Mouse (Mus musculus) hindbrain, embryonic 16.5 days (tissue): Measurements from ENCODE around the gene Elf2. TPM values are rescaled to one million over a fixed set of nuclear protein-coding genes. Genes with fewer than 3 reads are reported as not detected.
A peak's percentile ranks its signal among the peaks of the same experiment; 100 is the strongest.
"Not testable (repeated sequence)": the region's sequence is repeated elsewhere in the genome, so short reads cannot be mapped to it uniquely, and the experiment has no call there.

ENCODE experiments used
- ATAC-seq: fragments of 200-750 bp; cut with Nextera tagmentation; 2 replicates; pipeline ENCODE4 v1.8.0; 2017; ENCODE audit warnings: moderate TSS enrichment, moderate library complexity
- H3K27ac ChIP-seq: fragments of 300-500 bp; sonication (generic); 2 replicates; pipeline ENCODE4 v1.5.1; 2014; ENCODE audit warnings: low read depth, mild to moderate bottlenecking, control low read depth, low read length, moderate library complexity
- H3K27me3 ChIP-seq: fragments of 300-500 bp; sonication (generic); replicated peaks from 2 replicates; pipeline ENCODE4 v1.6.1; 2014; ENCODE audit warnings: low read length; ENCODE audit not compliant: control insufficient read depth, insufficient read depth
- H3K36me3 ChIP-seq: fragments of 300-500 bp; sonication (generic); 2 replicates; pipeline ENCODE4 v1.6.1; 2014; ENCODE audit warnings: mild to moderate bottlenecking, low read length, moderate library complexity, mixed read lengths; ENCODE audit not compliant: control insufficient read depth, insufficient read depth
- H3K4me1 ChIP-seq: fragments of 300-500 bp; sonication (generic); 2 replicates; pipeline ENCODE4 v1.6.1; 2014; ENCODE audit warnings: low read depth, low read length; ENCODE audit not compliant: control insufficient read depth, insufficient read depth
- H3K4me2 ChIP-seq: fragments of 300-500 bp; sonication (generic); 2 replicates; pipeline ENCODE4 v1.6.1; 2014; ENCODE audit warnings: mild to moderate bottlenecking, low read length, control low read depth, moderate library complexity
- H3K4me3 ChIP-seq: fragments of 300-500 bp; sonication (generic); 2 replicates; pipeline ENCODE4 v1.5.1; 2014; ENCODE audit warnings: mild to moderate bottlenecking, low read length, control low read depth, moderate library complexity
- H3K9ac ChIP-seq: fragments of 300-500 bp; sonication (generic); 2 replicates; pipeline ENCODE4 v1.6.1; 2014; ENCODE audit warnings: low read depth, mild to moderate bottlenecking, control low read depth, low read length, moderate library complexity
- H3K9me3 ChIP-seq: fragments of 300-500 bp; sonication (generic); 2 replicates; pipeline ENCODE4 v1.6.1; 2014; ENCODE audit warnings: mild to moderate bottlenecking, low read length, moderate library complexity; ENCODE audit not compliant: control insufficient read depth
- WGBS: fragments of 180-500 bp; shearing (Covaris S2); extraction: QIAGEN DNeasy Blood & Tissue Kit; methylation state at CpG from one replicate; pipeline ENCODE4 v1.1.7; 2014; 5-methylcytosine and 5-hydroxymethylcytosine counted together
- polyA plus RNA-seq: library from polyadenylated mRNA; unstranded; fragments of >200 nt; fragmentation: Nextera tagmentation; extraction: Ambion mirVana; gene quantifications from 2 replicates; pipeline ENCODE4 v1.2.1, GENCODE M21; 2015

The Elf2 gene
- polyA plus RNA-seq, 1 experiment from 2014 or later = 31.4 TPM

- H3K4me2 ChIP-seq = peak overlapping the region; percentile 90
- ATAC-seq = peak; percentile 94
- no peak overlapping the region; the same call in 1 of the 2 replicates for H3K27ac ChIP-seq
- no peaks in the 10 kb centered on the region; the same call in 1 of the 2 replicates for H3K27me3 ChIP-seq
- H3K36me3 ChIP-seq = no peaks in the 10 kb centered on the region
- H3K4me1 ChIP-seq = peaks cover 6% of the 10 kb centered on the region
- H3K4me3 ChIP-seq = peak overlapping the region; percentile 46
- no peaks in the 10 kb centered on the region for H3K9me3 ChIP-seq
- peak overlapping the region; percentile 47 for H3K9ac ChIP-seq
- WGBS = 7% methylated on average over 31 of the region's 31 CpGs
Measured at GRCm38 (mm10) chr3:51364703-51365516, 24.4 kb upstream of the Elf2 start.

- no peak overlapping the region for H3K4me2 ChIP-seq
- H3K27me3 ChIP-seq = no peaks in the 10 kb centered on the region
- H3K4me3 ChIP-seq = no peak overlapping the region
- no peaks in the 10 kb centered on the region for H3K36me3 ChIP-seq
- no peak overlapping the region for H3K9ac ChIP-seq
- WGBS = 25% methylated on average over 9 of the region's 9 CpGs
- H3K4me1 ChIP-seq = peaks cover 10% of the 10 kb centered on the region
- no peaks in the 10 kb centered on the region for H3K9me3 ChIP-seq
- no peak overlapping the region for H3K27ac ChIP-seq
- no peak for ATAC-seq
Measured at GRCm38 (mm10) chr3:51361066-51361465, 20.6 kb upstream of the Elf2 start.

- no peak for ATAC-seq
- Histone ChIP-seq H3K27ac (no peak overlapping the region), H3K9ac (no peak overlapping the region), H3K4me2 (peak overlapping the region; percentile 55; the same call in 1 of the 2 replicates), H3K36me3 (no peaks in the 10 kb centered on the region), H3K4me1 (peaks cover 7% of the 10 kb centered on the region), H3K27me3 (no peaks in the 10 kb centered on the region), H3K9me3 (no peaks in the 10 kb centered on the region), H3K4me3 (no peak overlapping the region)
- 33% methylated on average over 14 of the region's 14 CpGs for WGBS
Measured at GRCm38 (mm10) chr3:51359558-51360307, 19.3 kb upstream of the Elf2 start.

GRCm38 (mm10) chr3:51358660-51359557 is 18.4 kb upstream of the Elf2 start:
- Histone ChIP-seq H3K9ac (peak overlapping the region; percentile 6), H3K4me1 (peaks cover 3% of the 10 kb centered on the region; the same call in 1 of the 2 replicates), H3K4me3 (peak overlapping the region; percentile 48), H3K27ac (no peak overlapping the region), H3K36me3 (no peaks in the 10 kb centered on the region), H3K27me3 (no peaks in the 10 kb centered on the region), H3K4me2 (peak overlapping the region; percentile 55), H3K9me3 (no peaks in the 10 kb centered on the region)
- peak; percentile 67 for ATAC-seq
- under 1% methylated on average over 50 of the region's 50 CpGs for WGBS

- Histone ChIP-seq H3K9ac (no peak overlapping the region), H3K27ac (no peak overlapping the region), H3K4me2 (peak overlapping the region; percentile 55), H3K9me3 (no peaks in the 10 kb centered on the region), H3K27me3 (no peaks in the 10 kb centered on the region), H3K36me3 (no peaks in the 10 kb centered on the region), H3K4me1 (peaks cover 3% of the 10 kb centered on the region; the same call in 1 of the 2 replicates), H3K4me3 (peak overlapping the region; percentile 48)
- WGBS = 2% methylated on average over 15 of the region's 15 CpGs
- peak; percentile 59; the same call in 1 of the 2 replicates for ATAC-seq
Measured at GRCm38 (mm10) chr3:51358181-51358580, 17.7 kb upstream of the Elf2 start.

GRCm38 (mm10) chr3:51357624-51358023 is 17.2 kb upstream of the Elf2 start:
- Histone ChIP-seq H3K36me3 (no peaks in the 10 kb centered on the region), H3K4me2 (peak overlapping the region; percentile 55), H3K9ac (no peak overlapping the region), H3K9me3 (no peaks in the 10 kb centered on the region), H3K27ac (no peak overlapping the region), H3K4me3 (peak overlapping the region; percentile 48), H3K27me3 (no peaks in the 10 kb centered on the region), H3K4me1 (peaks cover 3% of the 10 kb centered on the region; the same call in 1 of the 2 replicates)
- ATAC-seq = no peak
- WGBS = 15% methylated on average over 14 of the region's 14 CpGs

- H3K4me3 ChIP-seq = no peak overlapping the region
Measured at GRCm38 (mm10) chr3:51357078-51357477, 16.6 kb upstream of the Elf2 start.

GRCm38 (mm10) chr3:51354956-51355355 is 14.5 kb upstream of the Elf2 start:
- 92% methylated on average over 6 of the region's 6 CpGs for WGBS

More at GRCm38 (mm10) chr3:51357078-51357477, 16.6 kb upstream of the Elf2 start:
- peaks cover 3% of the 10 kb centered on the region; the same call in 1 of the 2 replicates for H3K4me1 ChIP-seq
- ATAC-seq = no peak
- H3K9ac ChIP-seq = no peak overlapping the region
- H3K9me3 ChIP-seq = no peaks in the 10 kb centered on the region
- no peak overlapping the region for H3K27ac ChIP-seq
- WGBS = 56% methylated on average over 5 of the region's 5 CpGs
- H3K27me3 ChIP-seq = no peaks in the 10 kb centered on the region
- H3K36me3 ChIP-seq = no peaks in the 10 kb centered on the region
- no peak overlapping the region for H3K4me2 ChIP-seq

More at GRCm38 (mm10) chr3:51354956-51355355, 14.5 kb upstream of the Elf2 start:
- not testable (repeated sequence) for H3K4me2 ChIP-seq, H3K27me3 ChIP-seq, H3K36me3 ChIP-seq, H3K9me3 ChIP-seq, H3K4me3 ChIP-seq, ATAC-seq, H3K4me1 ChIP-seq, H3K27ac ChIP-seq, H3K9ac ChIP-seq
